Mouse (Mus musculus): ENCODE measurements around the gene Prkrip1.

DNA sequence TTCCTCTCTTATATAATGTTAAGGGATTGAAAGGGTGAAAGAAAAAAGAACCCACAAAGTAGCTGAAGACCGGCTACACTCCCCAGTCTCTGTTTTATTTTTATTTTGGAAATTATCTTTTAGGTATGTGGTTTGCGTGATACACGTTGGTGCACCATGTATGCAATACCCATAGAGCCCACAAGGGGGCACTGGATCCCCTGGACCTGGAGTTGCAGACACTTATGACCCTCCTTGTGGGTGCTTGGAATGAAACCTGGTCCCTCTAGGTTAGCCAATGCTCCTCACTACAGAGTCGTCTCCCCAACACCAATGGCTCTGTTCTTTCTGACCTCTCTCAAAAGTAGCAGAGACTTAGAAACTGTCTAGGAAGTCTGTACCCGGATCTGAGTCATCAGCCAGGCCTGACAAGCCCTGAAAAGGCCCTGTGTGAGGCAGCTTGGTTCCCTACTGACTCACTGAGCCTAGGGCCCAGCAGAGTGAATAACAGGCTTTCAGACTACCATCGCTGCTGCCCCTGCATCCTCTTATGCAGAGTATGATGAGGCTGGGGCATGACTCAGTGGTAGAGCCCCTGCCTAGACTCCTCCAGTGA lies 55.5 kb downstream of the Prkrip1 start:
- TF ChIP-seq POLR2A (IDR thresholded peaks at IDR 0.05; ENCODE audit: insufficient read depth, low read depth, low read length) (no peak), EP300 (IDR thresholded peaks at IDR 0.05; ENCODE audit: insufficient read depth, low read depth, low read length) (no peak), CTCF (IDR thresholded peaks at IDR 0.05) (peak; percentile 64)
